ENCODE assay signal across 30 mouse cellular contexts in the genomic region with DNA sequence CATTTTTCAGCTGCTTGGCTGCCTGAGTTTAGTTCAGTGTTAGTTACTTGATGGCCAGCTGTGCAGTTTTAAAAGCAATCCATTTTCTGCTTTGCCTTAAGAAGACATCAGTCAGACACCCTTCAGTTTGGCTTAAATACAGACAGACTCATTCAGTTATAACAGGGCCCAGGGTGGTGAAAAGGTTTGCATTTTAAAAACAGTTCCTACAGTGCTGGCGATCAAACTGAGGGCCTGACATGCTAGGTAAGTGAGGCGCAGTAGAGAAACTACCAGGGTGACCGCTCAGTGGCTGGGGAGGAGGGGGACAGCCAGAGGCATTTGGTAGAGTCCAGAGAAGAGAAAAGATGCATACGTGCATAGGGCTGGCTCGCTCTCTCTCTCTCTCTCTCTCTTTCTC.
"Had no signal": no experiment of that assay in that cellular context is flagged by ENCODE, and none has a peak within 500 bp of the region (broad histone marks: within the 10 kb centered on the region; RNA-seq: fewer than 3 reads in every experiment).

No protein-coding gene starts in this region.

- H3K27me3 ChIP-seq: limb, embryonic 13.5 days; limb, embryonic 15.5 days; liver, embryonic 12.5 days; liver, embryonic 13.5 days; liver, embryonic 15.5 days; lung, embryonic 15.5 days; megakaryocyte, embryonic 14.5 days; midbrain, embryonic 12.5 days; midbrain, embryonic 15.5 days; neural tube, embryonic 12.5 days; neural tube, embryonic 13.5 days had no signal

- H3K9ac ChIP-seq: limb, embryonic 13.5 days; limb, embryonic 15.5 days; liver, embryonic 12.5 days; liver, embryonic 13.5 days; liver, embryonic 14.5 days; liver, embryonic 15.5 days; liver, postnatal 0 days; lung, embryonic 14.5 days; lung, embryonic 15.5 days; midbrain, embryonic 12.5 days; midbrain, embryonic 15.5 days; neural tube, embryonic 12.5 days; neural tube, embryonic 13.5 days had no signal

- H3K4me1 ChIP-seq: limb, embryonic 15.5 days; midbrain, embryonic 15.5 days; neural tube, embryonic 12.5 days had no signal

- H3K4me3 ChIP-seq: left cerebral cortex, adult 2 months; limb, embryonic 13.5 days; limb, embryonic 15.5 days; liver, embryonic 12.5 days; liver, embryonic 13.5 days; liver, embryonic 15.5 days; lung, embryonic 15.5 days; megakaryocyte, embryonic 14.5 days; midbrain, embryonic 10.5 days; midbrain, embryonic 12.5 days; midbrain, embryonic 15.5 days; myocyte; neural tube, embryonic 12.5 days; neural tube, embryonic 13.5 days had no signal

- H3K9me3 ChIP-seq: limb, embryonic 13.5 days; limb, embryonic 15.5 days; liver, embryonic 12.5 days; liver, embryonic 13.5 days; liver, embryonic 15.5 days; lung, embryonic 15.5 days; megakaryocyte, embryonic 14.5 days; midbrain, embryonic 10.5 days; midbrain, embryonic 12.5 days; midbrain, embryonic 15.5 days; neural tube, embryonic 12.5 days; neural tube, embryonic 13.5 days had no signal

- H3K4me2 ChIP-seq: limb, embryonic 13.5 days; limb, embryonic 15.5 days; liver, embryonic 11.5 days; liver, embryonic 12.5 days; liver, embryonic 13.5 days; liver, embryonic 15.5 days; lung, embryonic 14.5 days; lung, embryonic 15.5 days; midbrain, embryonic 12.5 days; midbrain, embryonic 15.5 days; neural tube, embryonic 12.5 days; neural tube, embryonic 13.5 days had no signal

- H3K27ac ChIP-seq: left cerebral cortex, adult 2 months; limb, embryonic 13.5 days; limb, embryonic 15.5 days; liver, embryonic 12.5 days; liver, embryonic 13.5 days; liver, embryonic 14.5 days; liver, embryonic 15.5 days; lung, embryonic 15.5 days; macrophage; midbrain, embryonic 10.5 days; midbrain, embryonic 12.5 days; midbrain, embryonic 15.5 days; neural tube, embryonic 12.5 days; neural tube, embryonic 13.5 days had no signal

- DNase-seq: left cerebral cortex, postnatal 4 days; liver; liver, embryonic 13.5 days; liver, postnatal 0 days; lung, adult 18-20 months; lung, adult 2 months; lung, embryonic 14.5 days; lung, postnatal 10 days; lung, postnatal 14 days; lung, postnatal 36 days; lung, postnatal 4 days; midbrain, embryonic 14.5 days had no signal

- ATAC-seq: liver, embryonic 12.5 days; liver, postnatal 0 days; lung, postnatal 0 days; midbrain, embryonic 15.5 days; midbrain, embryonic 16.5 days had no signal
